Mouse (Mus musculus) left cerebral cortex, postnatal 14 days (tissue): ENCODE data around the gene Ssh3. TPM values are rescaled to one million over a fixed set of nuclear protein-coding genes. Genes with fewer than 3 reads are reported as not detected.
"Not testable (repeated sequence)": the region's sequence is repeated elsewhere in the genome, so short reads cannot be mapped to it uniquely, and the experiment has no call there.

Experiments
- DNase-seq, 2 experiments: peaks; one replicate each; pipeline ENCODE4 v3.0.0; 2021 to 2022; ENCODE audit warnings: low spot score in 2 of 2, mixed read lengths in 1 of 2
- intact Hi-C: fragments of 180-260 bp; cut with DNase I; formaldehyde crosslinking; loops from one replicate; pipeline ENCODE4 v1.15.1; 2025
- total RNA-seq, 2 experiments: library from RNA; stranded (reverse); gene quantifications; 2 replicates each; pipeline ENCODE4 v1.2.3; 2021

Gene Ssh3
- total RNA-seq, 2 experiments from 2014 or later = 44.5 to 52.4 TPM

GRCm38 (mm10) chr19:4257216-4257896 is 11.6 kb downstream of the Ssh3 start:
- intact Hi-C loops = no loop called here
- peak; percentile 96 for DNase-seq

GRCm38 (mm10) chr19:4255583-4256162 is 13.3 kb downstream of the Ssh3 start:
- intact Hi-C loops = no loop called here
- DNase-seq = no peak

- intact Hi-C loops = no loop called here
These were observed 14.8 kb downstream of the Ssh3 start for GRCm38 (mm10) chr19:4254230-4254629.

GRCm38 (mm10) chr19:4248683-4249082 is 20.3 kb downstream of the Ssh3 start:
- DNase-seq, intact Hi-C loops: not testable (repeated sequence)

More at GRCm38 (mm10) chr19:4254230-4254629, 14.8 kb downstream of the Ssh3 start:
- no peak for DNase-seq

GRCm38 (mm10) chr19:4247010-4247409 is 22.0 kb downstream of the Ssh3 start:
- DNase-seq = no peak
- intact Hi-C loops = no loop called here

- intact Hi-C loops = no loop called here
- DNase-seq = no peak
These were observed 24.2 kb downstream of the Ssh3 start for GRCm38 (mm10) chr19:4244775-4245174.

GRCm38 (mm10) chr19:4242416-4242815 is 26.6 kb downstream of the Ssh3 start:
- no peak for DNase-seq
- intact Hi-C loops = no loop called here

- intact Hi-C loops = no loop called here
- no peak for DNase-seq
These were observed 28.7 kb downstream of the Ssh3 start for GRCm38 (mm10) chr19:4240247-4240668.

- DNase-seq = no peak
- intact Hi-C loops = no loop called here
These were observed 34.4 kb downstream of the Ssh3 start for GRCm38 (mm10) chr19:4234548-4234947.

GRCm38 (mm10) chr19:4232651-4233050 is 36.3 kb downstream of the Ssh3 start:
- intact Hi-C loops = no loop called here
- DNase-seq = no peak

GRCm38 (mm10) chr19:4232186-4232572 is 36.8 kb downstream of the Ssh3 start:
- intact Hi-C loops = no loop called here

GRCm38 (mm10) chr19:4231253-4232185 is 37.5 kb downstream of the Ssh3 start, which contains the start of gene Pold4:
TSS of gene Pold4 (plus strand) at chr19:4231899.
- intact Hi-C loops = no loop called here
- peak; percentile 98 to 99 for DNase-seq

More at GRCm38 (mm10) chr19:4232186-4232572, 36.8 kb downstream of the Ssh3 start:
- peak; percentile 53 to 77 for DNase-seq

- DNase-seq = no peak
- intact Hi-C loops = no loop called here
These were observed 38.6 kb downstream of the Ssh3 start for GRCm38 (mm10) chr19:4230415-4230814.

GRCm38 (mm10) chr19:4229451-4230076 is 39.4 kb downstream of the Ssh3 start:
- intact Hi-C loops = loop anchor here (2.0 to 5.0 kb wide), 4 partner anchors 23 to 212 kb away; partner anchors contain the start of gene Pitpnm1
- no peak for DNase-seq

- intact Hi-C loops = loop anchor here (2.0 to 5.0 kb wide), 4 partner anchors 22 to 212 kb away; partner anchors contain the start of gene Pitpnm1
These were observed 40.1 kb downstream of the Ssh3 start for GRCm38 (mm10) chr19:4228891-4229290.

GRCm38 (mm10) chr19:4227894-4228678 is 40.9 kb downstream of the Ssh3 start:
- intact Hi-C loops = loop anchor here (2.0 to 5.0 kb wide), 4 partner anchors 21 to 211 kb away; partner anchors contain the start of gene Pitpnm1
- DNase-seq = peak; percentile 75 to 81

More at GRCm38 (mm10) chr19:4228891-4229290, 40.1 kb downstream of the Ssh3 start:
- DNase-seq = no peak

- intact Hi-C loops = loop anchor here (5.0 kb wide), 2 partner anchors 55 to 210 kb away; no protein-coding TSS in a partner anchor
- DNase-seq = no peak
These were observed 41.5 kb downstream of the Ssh3 start for GRCm38 (mm10) chr19:4227446-4227845.

GRCm38 (mm10) chr19:4226779-4227178 is 42.2 kb downstream of the Ssh3 start:
- DNase-seq = no peak
- intact Hi-C loops = loop anchor here (5.0 kb wide), 2 partner anchors 54 to 209 kb away; no protein-coding TSS in a partner anchor
